Mouse (Mus musculus): ENCODE measurements around the gene Runx2.

The Runx2 gene

GRCm38 (mm10) chr17:44618691-44619090, 195.9 kb downstream of the Runx2 start:
- DNase-seq (ENCODE audit: low spot score) = no peak

DNA sequence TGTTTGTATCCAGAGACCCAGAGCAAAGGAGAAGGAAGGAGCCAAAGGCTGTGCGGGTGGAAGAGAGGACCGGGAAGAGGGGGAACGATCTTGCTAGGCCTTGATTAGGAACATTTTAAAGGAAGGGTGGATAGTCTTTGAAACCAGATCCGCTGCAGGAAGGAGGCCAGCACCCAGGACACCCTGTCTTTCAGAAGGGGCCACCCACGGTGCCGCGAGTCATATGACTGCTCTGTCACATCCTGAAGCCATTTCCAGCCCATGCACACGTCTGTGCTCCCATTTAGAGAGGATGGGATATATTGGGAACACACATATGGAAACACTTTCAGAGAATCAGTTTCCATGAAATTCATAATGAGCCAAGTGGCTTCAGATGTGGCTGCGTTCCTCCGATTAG, 196.4 kb downstream of the Runx2 start:
- no peak for DNase-seq (ENCODE audit: low spot score)

GRCm38 (mm10) chr17:44617741-44618140, 196.9 kb downstream of the Runx2 start:
- DNase-seq (ENCODE audit: low spot score) = no peak

GRCm38 (mm10) chr17:44613716-44614715, 200.6 kb downstream of the Runx2 start:
- DNase-seq (ENCODE audit: low spot score) = no peak

- DNase-seq (ENCODE audit: low spot score) = no peak
Measured at GRCm38 (mm10) chr17:44612641-44613040, 202.0 kb downstream of the Runx2 start.

- DNase-seq (ENCODE audit: low spot score) = no peak
Measured at GRCm38 (mm10) chr17:44612002-44612401, 202.6 kb downstream of the Runx2 start.

- no peak for DNase-seq (ENCODE audit: low spot score)
Measured at GRCm38 (mm10) chr17:44611543-44611942, 203.1 kb downstream of the Runx2 start.

DNA sequence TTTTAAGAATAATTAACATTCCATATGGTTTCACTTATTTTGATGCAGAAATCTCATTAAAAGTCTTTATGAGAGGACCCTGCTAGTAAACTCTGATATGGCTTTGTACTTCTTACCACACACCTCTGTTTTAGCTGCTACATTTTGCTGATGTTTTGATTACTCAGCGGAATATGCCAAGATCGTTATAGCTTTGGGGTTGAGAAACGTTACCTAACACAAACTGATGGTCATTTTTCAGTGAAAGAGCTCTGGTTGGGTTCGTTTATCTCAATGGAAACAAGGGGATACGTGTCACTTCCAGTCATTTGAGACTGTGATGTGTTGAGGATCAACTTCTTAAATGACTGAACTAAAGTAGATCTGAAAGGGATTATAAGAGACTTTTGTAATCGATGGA, 203.8 kb downstream of the Runx2 start:
- no peak for DNase-seq (ENCODE audit: low spot score)

- no peak for DNase-seq (ENCODE audit: low spot score)
Measured at GRCm38 (mm10) chr17:44609897-44610641, 204.5 kb downstream of the Runx2 start.

DNA sequence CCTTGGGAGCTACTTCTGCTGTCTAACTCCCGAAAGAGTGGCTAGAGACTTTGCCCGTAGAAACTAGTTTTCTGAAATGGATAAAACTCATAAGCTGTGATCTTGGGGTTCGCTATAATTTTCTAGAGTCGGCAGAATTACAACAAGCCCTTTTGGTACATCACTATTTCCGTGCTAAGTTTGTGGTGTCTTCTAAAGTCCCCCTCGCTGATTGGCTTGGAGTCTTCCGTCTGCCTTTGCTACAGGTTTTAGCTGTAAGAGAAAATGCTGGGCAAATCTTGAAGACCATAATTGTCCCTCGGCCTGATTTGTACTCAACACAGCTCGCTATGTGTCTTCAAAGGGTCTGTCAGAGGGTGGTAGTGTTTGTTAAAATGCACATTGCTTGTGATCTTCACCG, 205.2 kb downstream of the Runx2 start:
- DNase-seq (ENCODE audit: low spot score) = no peak

GRCm38 (mm10) chr17:44608907-44609306, 205.7 kb downstream of the Runx2 start:
- no peak for DNase-seq (ENCODE audit: low spot score)

DNA sequence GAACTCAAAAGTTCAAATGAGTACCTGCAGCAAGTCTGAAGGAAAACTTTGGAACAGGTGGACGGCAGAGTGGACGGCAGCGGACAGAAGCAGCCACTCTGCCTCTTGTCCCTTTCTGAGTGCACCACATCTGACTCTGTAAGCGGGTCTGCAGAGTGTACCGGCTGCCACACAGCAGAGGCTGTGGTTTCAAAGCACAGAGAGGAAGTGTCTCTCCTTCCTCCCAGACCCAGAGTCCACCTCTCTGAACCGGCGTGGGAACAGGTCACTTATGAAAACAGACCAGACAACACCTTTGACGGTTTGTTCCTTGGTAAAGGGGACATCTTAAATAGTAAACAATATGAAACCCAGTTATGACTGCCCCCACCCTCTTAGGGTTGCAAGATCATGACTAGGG, 207.2 kb downstream of the Runx2 start:
- no peak for DNase-seq (ENCODE audit: low spot score)

DNA sequence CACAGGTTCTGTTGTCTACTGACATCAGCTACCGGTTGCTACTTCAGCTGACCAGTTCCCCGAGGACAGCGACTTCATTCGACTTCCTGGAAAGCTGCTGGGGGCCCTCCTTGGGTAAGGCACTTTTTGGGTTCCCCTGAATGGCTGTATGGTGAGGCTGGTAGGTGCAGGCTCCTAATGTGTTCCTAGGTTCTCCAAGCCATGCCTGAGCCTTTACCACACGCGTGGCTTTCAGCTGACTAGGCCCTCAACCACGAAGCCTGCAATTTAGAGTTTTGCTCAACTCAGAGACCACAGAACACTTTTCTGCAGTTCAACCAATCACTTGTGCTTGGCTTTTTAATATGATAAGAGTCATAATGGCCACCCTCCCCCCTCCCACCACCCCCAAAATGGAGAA, 208.4 kb downstream of the Runx2 start:
- DNase-seq (ENCODE audit: low spot score) = no peak

GRCm38 (mm10) chr17:44605749-44606148, 208.8 kb downstream of the Runx2 start:
- DNase-seq (ENCODE audit: low spot score) = no peak

DNA sequence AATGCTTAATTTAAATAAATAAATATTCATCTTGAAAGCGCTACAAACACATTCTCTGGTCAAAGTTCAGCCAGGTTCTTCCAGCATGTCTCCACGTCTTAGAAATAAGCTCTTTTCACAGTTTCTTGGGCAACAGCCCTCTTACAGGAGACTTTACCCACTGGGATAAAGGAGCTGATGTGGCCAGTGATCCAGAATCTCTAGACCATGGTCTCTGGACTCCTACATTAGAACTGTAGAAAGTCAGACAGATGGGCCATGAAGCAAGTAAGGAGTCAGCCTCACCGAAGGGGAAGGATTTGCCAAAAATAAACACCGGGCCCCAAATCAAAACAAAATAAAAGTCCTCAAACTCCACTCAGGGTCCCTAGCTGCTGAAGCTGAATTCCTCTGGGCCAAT, 211.4 kb downstream of the Runx2 start:
- no peak for DNase-seq (ENCODE audit: low spot score)

GRCm38 (mm10) chr17:44601317-44602021, 213.1 kb downstream of the Runx2 start:
- no peak for DNase-seq (ENCODE audit: low spot score)

DNA sequence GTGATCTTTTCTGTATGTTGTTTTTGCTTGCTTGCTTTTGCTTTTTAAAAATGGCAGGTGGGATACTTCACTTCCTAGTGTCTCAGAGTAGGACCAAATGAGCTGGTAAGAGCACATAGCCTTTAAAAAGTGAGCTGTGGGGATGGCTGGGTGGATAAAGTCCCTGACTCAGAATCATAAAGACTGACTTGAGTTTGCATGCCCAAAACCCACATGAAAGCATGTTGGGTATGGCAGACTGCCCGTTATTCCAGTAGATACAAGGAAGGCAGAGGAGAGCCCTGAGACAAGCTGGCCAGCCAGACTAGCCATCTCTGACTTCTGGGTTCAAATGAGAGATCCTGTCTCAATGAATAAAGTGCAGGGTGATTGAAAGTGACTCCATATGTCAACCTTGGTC, 214.7 kb downstream of the Runx2 start:
- DNase-seq (ENCODE audit: low spot score) = no peak

DNA sequence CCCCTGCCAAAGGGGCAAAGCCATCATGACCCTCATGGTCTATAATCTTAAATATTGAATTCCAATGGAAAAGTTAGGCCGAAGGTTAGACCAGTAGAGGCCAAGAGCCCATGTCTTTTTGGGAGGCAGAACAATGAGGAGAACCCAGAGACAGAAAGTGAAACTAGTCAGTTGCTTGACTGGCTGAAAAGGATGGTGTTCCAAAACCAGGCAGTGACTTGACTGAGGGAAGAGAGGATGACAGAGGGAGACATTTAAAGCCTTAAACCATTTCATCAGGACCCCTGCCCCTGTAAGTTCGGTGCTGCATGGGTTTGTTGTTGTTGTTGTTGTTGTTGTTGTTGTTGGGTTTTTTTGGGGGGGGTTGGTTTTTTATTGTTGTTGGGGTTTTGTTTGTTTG, 215.5 kb downstream of the Runx2 start:
- DNase-seq (ENCODE audit: low spot score) = no peak

DNA sequence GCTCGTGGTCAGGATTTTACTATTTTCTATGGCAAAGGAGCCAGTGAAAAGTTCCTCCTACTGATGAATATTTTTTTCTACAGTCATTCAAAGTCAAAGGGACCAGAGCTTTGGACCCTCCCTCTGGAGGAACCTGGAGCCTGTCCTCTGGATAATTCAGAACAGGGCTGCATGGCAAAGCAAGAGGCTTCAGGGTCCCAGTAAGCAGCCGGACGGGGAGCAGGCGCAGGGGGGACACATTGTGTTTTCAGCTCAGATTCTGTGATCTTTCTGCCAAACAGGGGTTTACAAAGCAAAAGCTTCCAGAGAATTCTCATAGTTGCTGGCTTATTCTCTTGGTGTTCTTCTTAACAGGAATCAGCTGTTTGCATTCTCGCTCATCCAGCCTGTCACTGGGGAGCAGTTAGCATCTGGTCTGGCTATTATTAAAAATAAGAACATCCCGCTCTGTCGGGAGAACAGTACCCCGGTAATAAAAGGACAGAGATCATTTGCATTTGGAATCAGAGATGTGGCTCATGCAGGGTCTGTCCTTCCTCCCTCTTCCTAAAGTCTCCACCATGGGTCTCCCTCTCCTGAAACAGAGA, 216.6 kb downstream of the Runx2 start:
- DNase-seq (ENCODE audit: low spot score) = no peak

DNA sequence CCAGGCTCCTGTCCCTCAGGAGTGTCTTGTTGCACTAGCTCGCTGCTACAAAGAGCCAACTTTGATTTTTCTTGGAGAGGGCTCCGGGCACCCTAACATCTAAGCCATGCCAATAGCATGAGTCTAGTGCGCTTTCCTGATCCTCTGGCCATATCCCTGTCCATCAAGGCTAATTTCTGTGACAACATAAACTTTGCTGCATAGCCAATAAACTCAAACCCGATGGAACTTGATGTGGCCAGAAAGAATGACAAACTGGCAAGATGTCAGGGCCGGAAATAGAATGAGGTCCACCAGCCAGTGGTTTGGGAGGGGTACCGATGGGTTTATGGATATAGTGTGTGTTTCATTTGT, 221.9 kb downstream of the Runx2 start:
- DNase-seq (ENCODE audit: low spot score) = no peak

DNA sequence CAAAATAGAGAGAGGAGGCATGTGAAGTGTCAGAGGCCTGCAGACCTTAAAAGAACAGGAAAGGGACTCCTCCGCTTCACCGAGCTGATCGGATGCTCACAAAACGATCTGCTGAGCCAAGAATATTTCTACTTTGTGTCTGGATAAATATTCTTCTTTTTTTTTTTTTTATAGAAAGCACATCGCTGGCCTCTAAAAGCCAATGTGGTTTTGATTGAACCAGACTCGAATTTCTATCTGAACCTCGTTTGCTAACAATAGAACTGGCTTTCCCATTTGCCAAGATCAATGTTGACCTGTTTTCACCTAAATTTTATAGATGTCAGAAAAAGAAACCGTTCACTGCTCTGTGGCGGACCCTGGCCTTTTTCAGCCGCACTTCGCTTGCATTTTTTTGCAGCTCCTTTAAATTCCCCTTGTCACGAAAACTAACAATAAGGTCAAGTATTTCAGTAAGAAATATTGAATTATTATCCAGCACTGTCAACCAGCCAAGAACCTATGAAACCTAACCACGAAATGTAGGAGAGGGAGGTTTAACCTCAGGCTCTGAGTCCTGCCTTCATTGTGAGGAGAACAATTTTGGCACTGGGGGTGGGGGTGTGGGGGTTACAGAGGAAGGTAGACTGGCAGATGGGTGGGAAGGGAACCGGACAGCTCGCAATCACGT, 222.4 kb downstream of the Runx2 start:
- no peak for DNase-seq (ENCODE audit: low spot score)

- no peak for DNase-seq (ENCODE audit: low spot score)
Measured at GRCm38 (mm10) chr17:44588470-44588869, 226.1 kb downstream of the Runx2 start.
